Mouse (Mus musculus): ENCODE measurements around the gene H2-DMb1. TPM values are rescaled to one million over a fixed set of nuclear protein-coding genes. Genes with fewer than 3 reads are reported as not detected.
"Not testable (repeated sequence)": the region's sequence is repeated elsewhere in the genome, so short reads cannot be mapped to it uniquely, and the experiment has no call there.

Gene H2-DMb1
- polyA plus RNA-seq, 2 experiments = 0.79 to 1.2 TPM

- peaks cover 19% of the 10 kb centered on the region for H3K27me3 ChIP-seq (ENCODE audit: control insufficient read depth, insufficient read depth, low read length)
- TF ChIP-seq CTCF (IDR thresholded peaks at IDR 0.05; ENCODE audit: low read depth) (no peak), EP300 (IDR thresholded peaks at IDR 0.05; ENCODE audit: low read depth) (no peak)
- peaks cover 3 to 10% of the 10 kb centered on the region in 2 experiments; a peak in 3 of 4 replicates for H3K4me1 ChIP-seq (replicated peaks; ENCODE audit: control insufficient read depth in 2 of 2, insufficient read depth in 2 of 2, low read length in 1 of 2)
- no peaks in the 10 kb centered on the region for H3K9me3 ChIP-seq (ENCODE audit: control insufficient read depth, low read length)
- H3K9ac ChIP-seq (replicated peaks) = no peak within 1 kb of the TSS
- WGBS (ENCODE audit: insufficient replicate concordance) = 10% methylated on average over 7 of the region's 7 CpGs
- ATAC-seq (ENCODE audit: insufficient read depth) (peak; percentile 42; the same call in 1 of the 2 replicates), DNase-seq (ENCODE audit: low read depth in 3 of 3, low spot score in 3 of 3) (no peak)
- no peak within 1 kb of the TSS for H3K4me3 ChIP-seq (ENCODE audit: insufficient read depth in 1 of 2, low read depth in 2 of 2, low read length in 2 of 2)
- H3K27ac ChIP-seq = no peak within 1 kb of the TSS
- H3K36me3 ChIP-seq (replicated peaks; ENCODE audit: control insufficient read depth, insufficient read depth, low read depth) = no peaks in the 10 kb centered on the region
- H3K4me2 ChIP-seq (ENCODE audit: low read depth) = no peak within 1 kb of the TSS
These were observed 9.8 kb upstream of the H2-DMb1 start, which contains the start of gene H2-DMb2 for GRCm38 (mm10) chr17:34143033-34143432. TSS of gene H2-DMb2 (plus strand) at chr17:34143307.

GRCm38 (mm10) chr17:34143461-34143860 is 9.4 kb upstream of the H2-DMb1 start:
- 17% methylated on average over 4 of the region's 5 CpGs for WGBS (ENCODE audit: insufficient replicate concordance)
- no peaks in the 10 kb centered on the region for H3K9me3 ChIP-seq (ENCODE audit: control insufficient read depth, low read length)
- TF ChIP-seq EP300 (IDR thresholded peaks at IDR 0.05; ENCODE audit: low read depth) = no peak
- TF ChIP-seq CTCF (IDR thresholded peaks at IDR 0.05; ENCODE audit: low read depth) = no peak
- no peak overlapping the region for H3K27ac ChIP-seq
- H3K4me3 ChIP-seq (ENCODE audit: insufficient read depth in 1 of 2, low read depth in 2 of 2, low read length in 2 of 2) = no peak overlapping the region
- peaks cover 19% of the 10 kb centered on the region for H3K27me3 ChIP-seq (ENCODE audit: control insufficient read depth, insufficient read depth, low read length)
- H3K4me1 ChIP-seq (replicated peaks; ENCODE audit: control insufficient read depth in 2 of 2, insufficient read depth in 2 of 2, low read length in 1 of 2) = peaks cover 3 to 10% of the 10 kb centered on the region in 2 experiments; a peak in 3 of 4 replicates
- ATAC-seq (ENCODE audit: insufficient read depth) = no peak
- H3K9ac ChIP-seq (replicated peaks) = no peak overlapping the region
- H3K4me2 ChIP-seq (ENCODE audit: low read depth) = no peak overlapping the region
- DNase-seq (ENCODE audit: low read depth in 3 of 3, low spot score in 3 of 3) = no peak
- no peaks in the 10 kb centered on the region for H3K36me3 ChIP-seq (replicated peaks; ENCODE audit: control insufficient read depth, insufficient read depth, low read depth)

- not testable (repeated sequence) for ATAC-seq (ENCODE audit: insufficient read depth); H3K36me3 ChIP-seq (replicated peaks; ENCODE audit: control insufficient read depth, insufficient read depth, low read depth); H3K9ac ChIP-seq (replicated peaks); H3K27ac ChIP-seq; DNase-seq (ENCODE audit: low read depth in 3 of 3, low spot score in 3 of 3); H3K4me2 ChIP-seq (ENCODE audit: low read depth); H3K4me3 ChIP-seq (ENCODE audit: insufficient read depth in 1 of 2, low read depth in 2 of 2, low read length in 2 of 2); H3K9me3 ChIP-seq (ENCODE audit: control insufficient read depth, low read length); H3K4me1 ChIP-seq (replicated peaks; ENCODE audit: control insufficient read depth in 2 of 2, insufficient read depth in 2 of 2, low read length in 1 of 2)
- peaks cover 12% of the 10 kb centered on the region for H3K27me3 ChIP-seq (ENCODE audit: control insufficient read depth, insufficient read depth, low read length)
- WGBS (ENCODE audit: insufficient replicate concordance) = 81% methylated on average over 4 of the region's 4 CpGs
These were observed 8.7 kb upstream of the H2-DMb1 start for GRCm38 (mm10) chr17:34144221-34144620.

GRCm38 (mm10) chr17:34144960-34145371 is 7.9 kb upstream of the H2-DMb1 start:
- H3K4me2 ChIP-seq (ENCODE audit: low read depth) = no peak overlapping the region
- TF ChIP-seq CTCF (IDR thresholded peaks at IDR 0.05; ENCODE audit: low read depth) = no peak
- TF ChIP-seq EP300 (IDR thresholded peaks at IDR 0.05; ENCODE audit: low read depth) = no peak
- no peak overlapping the region for H3K27ac ChIP-seq
- no peak overlapping the region for H3K9ac ChIP-seq (replicated peaks)
- peaks cover 1 to 6% of the 10 kb centered on the region in 2 experiments; a peak in 3 of 4 replicates for H3K4me1 ChIP-seq (replicated peaks; ENCODE audit: control insufficient read depth in 2 of 2, insufficient read depth in 2 of 2, low read length in 1 of 2)
- H3K9me3 ChIP-seq (ENCODE audit: control insufficient read depth, low read length) = no peaks in the 10 kb centered on the region
- H3K27me3 ChIP-seq (ENCODE audit: control insufficient read depth, insufficient read depth, low read length) = peaks cover 9% of the 10 kb centered on the region; the same call in 1 of the 2 replicates
- no peaks in the 10 kb centered on the region for H3K36me3 ChIP-seq (replicated peaks; ENCODE audit: control insufficient read depth, insufficient read depth, low read depth)
- no peak overlapping the region for H3K4me3 ChIP-seq (ENCODE audit: insufficient read depth in 1 of 2, low read depth in 2 of 2, low read length in 2 of 2)
- 63% methylated on average over 3 of the region's 3 CpGs for WGBS (ENCODE audit: insufficient replicate concordance)
- DNase-seq (ENCODE audit: low read depth in 3 of 3, low spot score in 3 of 3) (no peak), ATAC-seq (ENCODE audit: insufficient read depth) (no peak)

- Histone ChIP-seq H3K9ac (replicated peaks) (no peak overlapping the region), H3K36me3 (replicated peaks; ENCODE audit: control insufficient read depth, insufficient read depth, low read depth) (no peaks in the 10 kb centered on the region), H3K27ac (no peak overlapping the region), H3K4me1 (replicated peaks; ENCODE audit: control insufficient read depth in 2 of 2, insufficient read depth in 2 of 2, low read length in 1 of 2) (no peaks in the 10 kb centered on the region), H3K4me3 (ENCODE audit: insufficient read depth in 1 of 2, low read depth in 2 of 2, low read length in 2 of 2) (no peak overlapping the region), H3K4me2 (ENCODE audit: low read depth) (no peak overlapping the region), H3K27me3 (ENCODE audit: control insufficient read depth, insufficient read depth, low read length) (no peaks in the 10 kb centered on the region), H3K9me3 (ENCODE audit: control insufficient read depth, low read length) (no peaks in the 10 kb centered on the region)
- no peak for TF ChIP-seq EP300 (IDR thresholded peaks at IDR 0.05; ENCODE audit: low read depth)
- TF ChIP-seq CTCF (IDR thresholded peaks at IDR 0.05; ENCODE audit: low read depth) = no peak
- DNase-seq (ENCODE audit: low read depth in 3 of 3, low spot score in 3 of 3) (no peak), ATAC-seq (ENCODE audit: insufficient read depth) (no peak)
- WGBS (ENCODE audit: insufficient replicate concordance) = 53% methylated on average over 5 of the region's 5 CpGs
These were observed 2.7 kb downstream of the H2-DMb1 start for GRCm38 (mm10) chr17:34155534-34155933.

Data from liver, embryonic 14.5 days (tissue).